Mouse (Mus musculus) erythroblast, adult 5-6 weeks (primary cell): ENCODE measurements at regions not wholly inside any gene's neighbourhood (a gene's known extent, or its start where the extent isn't known, plus 50 kb on each side); places are given as distances from the start of the nearest gene placed in this dataset.

Experiments used
- ATAC-seq: replicated peaks from 2 replicates; pipeline ENCODE4 v1.8.0; 2016; ENCODE audit warnings: moderate number of reproducible peaks, mild to moderate bottlenecking, moderate TSS enrichment, inconsistent platforms; ENCODE audit not compliant: poor library complexity, low FRiP score, severe bottlenecking

DNA sequence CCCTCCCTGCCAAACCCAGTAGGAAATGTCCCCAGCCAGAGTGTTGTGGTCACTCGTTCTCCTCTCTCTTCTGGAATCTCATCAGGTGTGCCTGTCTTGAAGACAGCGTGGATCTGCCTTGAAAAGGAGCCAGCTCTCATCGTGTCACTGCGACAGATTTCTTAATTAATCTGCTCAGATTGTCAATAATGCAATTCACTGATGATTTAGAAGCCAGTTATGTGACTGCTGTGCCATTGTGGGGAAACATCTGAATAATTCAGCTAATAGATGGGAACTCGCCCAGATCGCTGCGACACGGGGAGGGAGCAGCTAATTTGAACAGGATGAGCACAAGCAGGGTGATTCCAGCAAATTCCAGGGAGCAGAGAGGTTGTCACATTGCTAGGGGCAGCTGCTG is 279.5 kb upstream of the Id2 start:
- ATAC-seq = no peak

DNA sequence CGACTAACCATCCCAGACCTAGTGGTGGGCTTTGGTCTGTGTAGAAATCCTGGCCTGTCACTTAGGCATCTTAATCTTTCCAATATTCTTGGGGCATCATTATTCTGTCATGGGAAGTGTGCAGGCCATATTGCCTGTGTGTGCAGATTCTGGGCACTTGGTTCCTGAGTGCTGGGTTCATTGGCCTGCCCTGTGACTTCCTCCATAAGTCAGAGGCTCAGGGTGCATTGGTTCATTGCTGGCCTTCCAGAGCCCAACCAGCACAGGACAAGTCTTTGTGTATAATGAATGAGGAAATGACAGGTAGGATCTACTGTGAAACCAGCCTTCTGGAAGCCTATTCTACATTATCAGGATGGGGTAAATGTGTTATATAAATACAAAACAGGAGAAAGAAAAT is 270.6 kb upstream of the Id2 start:
- ATAC-seq = no peak

DNA sequence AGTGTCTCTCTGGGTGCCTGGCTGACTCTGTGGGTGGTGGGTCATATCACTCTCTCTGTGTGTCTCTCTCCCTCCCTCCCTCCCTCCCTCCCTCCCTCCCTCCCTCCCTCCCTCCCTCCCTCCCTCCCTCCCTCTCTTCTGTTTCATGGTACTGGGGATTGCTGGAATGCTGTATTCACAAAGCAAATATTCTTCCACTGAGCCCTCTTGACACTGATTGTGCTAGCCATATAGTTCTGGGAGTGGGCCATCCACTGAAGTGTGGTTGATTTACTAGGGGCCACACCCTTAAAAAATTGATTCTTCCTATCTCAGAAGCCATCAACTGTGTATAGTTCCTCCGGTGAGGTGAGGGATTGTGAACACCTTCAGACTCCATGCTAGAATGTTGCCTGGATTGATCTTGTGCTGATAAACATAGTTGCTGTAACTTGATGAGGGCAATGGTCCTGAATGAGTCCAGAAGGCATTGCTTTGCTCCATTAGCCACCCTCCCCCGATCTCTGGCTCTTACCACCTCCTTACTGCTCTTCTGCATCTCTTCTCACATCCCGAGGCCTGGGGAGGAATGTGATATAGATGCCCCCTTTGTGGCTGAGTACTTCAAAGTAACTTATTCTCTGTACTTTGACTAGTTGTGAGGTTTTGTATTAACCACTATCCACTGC is 268.8 kb upstream of the Id2 start:
- no peak for ATAC-seq

DNA sequence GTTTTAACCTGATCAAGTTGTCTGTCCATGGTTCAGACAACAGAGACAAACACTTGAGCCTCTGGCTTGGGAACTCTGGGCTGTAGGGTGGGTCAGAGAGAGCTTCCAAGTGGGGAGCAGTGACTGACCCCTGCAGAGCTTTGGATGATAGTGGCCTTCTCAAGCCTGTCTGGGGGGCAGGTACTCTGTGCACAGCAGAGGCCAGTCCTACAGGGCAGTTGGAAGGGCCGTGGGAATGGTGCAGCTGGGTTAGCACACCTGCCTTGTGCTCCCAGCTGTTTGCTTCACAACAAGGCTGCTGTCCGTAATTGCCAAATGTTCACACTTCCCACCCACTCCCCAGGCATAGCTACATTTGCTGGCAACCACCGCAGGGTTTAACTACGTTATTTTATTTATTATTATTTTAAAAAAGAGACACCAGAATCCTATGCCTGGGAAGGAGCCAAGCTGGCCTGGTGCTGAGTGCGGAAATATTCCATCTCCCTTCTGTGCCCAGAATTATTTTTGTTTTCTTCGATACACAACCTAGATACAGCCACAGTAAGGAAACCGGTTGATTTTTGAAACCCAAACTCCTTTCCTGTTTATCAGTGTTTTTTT is 268.1 kb upstream of the Id2 start:
- no peak for ATAC-seq

DNA sequence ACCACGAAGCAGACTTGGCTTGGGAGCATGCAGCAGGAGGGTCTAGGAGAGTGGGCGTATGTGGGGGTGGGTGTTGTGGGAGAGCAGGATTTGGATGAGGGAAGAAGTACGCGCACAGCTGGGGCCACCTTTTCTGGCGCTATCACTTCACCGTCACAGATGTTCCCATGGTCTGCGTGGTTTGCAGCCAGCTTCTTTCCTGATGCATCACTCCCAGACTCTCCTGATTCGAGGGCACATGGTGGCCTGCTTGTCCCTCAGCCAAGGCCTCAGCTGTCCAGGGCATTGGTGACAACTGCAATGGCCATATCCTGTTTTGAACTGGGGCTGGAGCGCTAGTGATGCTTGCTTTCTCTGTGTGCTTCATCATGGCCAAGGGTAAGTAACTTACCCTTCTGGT is 266.9 kb upstream of the Id2 start:
- ATAC-seq = no peak

DNA sequence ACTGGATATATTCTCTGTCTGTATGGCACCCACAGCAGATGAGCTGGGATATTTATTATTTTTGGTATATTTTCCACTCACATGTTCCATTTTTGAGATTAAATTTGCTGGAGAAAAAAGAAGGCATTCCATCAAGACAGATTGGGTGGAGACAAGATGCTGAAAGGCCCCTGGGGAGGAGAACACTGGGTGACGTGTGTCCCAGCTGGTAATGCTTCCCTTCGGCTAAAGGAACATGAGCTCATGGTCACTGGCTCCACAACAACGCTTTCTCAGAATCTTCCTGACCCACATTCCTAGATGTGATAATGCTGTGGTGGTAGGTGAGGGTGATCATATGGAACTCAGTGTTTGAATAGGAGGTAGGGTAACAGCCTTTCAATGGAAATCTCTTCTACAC is 266.4 kb upstream of the Id2 start:
- no peak for ATAC-seq

DNA sequence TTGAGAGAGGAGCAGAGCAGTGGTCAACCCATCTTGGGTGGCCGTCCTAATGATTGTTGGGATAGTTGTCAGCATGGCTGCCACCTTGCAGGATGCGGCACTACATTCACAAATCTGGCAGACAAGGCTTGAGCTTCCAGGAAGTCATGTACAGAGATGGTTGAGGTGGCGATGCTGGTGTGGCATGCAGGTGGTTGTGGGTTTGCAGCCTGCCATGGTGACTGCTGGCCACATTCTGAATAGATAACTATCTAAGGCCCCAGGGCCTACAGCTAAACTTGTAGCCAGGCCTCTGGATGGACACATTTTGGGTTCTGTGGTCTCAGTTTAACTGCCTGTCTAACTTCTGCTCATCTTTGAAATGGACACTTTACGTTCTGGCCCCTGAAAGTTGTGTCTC is 265.8 kb upstream of the Id2 start:
- ATAC-seq = no peak

DNA sequence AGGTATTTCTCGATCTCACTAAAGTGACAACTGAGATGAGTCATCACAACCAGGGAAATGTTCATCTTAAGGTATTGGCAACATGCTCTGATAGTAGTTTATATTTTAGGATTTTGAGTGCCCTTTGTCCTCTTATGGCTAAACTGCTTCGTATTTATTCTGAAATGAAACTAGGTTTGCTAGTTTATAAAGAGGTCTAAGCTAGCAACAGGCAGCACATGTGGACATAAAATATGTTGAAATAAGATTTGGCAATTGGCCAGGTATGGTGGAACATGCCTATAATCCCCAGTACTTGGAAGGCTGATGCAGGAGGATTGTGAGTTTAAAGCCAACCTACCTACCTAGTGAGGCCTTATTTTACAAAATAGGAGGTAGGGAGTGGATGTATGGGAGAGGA is 263.8 kb upstream of the Id2 start:
- ATAC-seq = no peak

DNA sequence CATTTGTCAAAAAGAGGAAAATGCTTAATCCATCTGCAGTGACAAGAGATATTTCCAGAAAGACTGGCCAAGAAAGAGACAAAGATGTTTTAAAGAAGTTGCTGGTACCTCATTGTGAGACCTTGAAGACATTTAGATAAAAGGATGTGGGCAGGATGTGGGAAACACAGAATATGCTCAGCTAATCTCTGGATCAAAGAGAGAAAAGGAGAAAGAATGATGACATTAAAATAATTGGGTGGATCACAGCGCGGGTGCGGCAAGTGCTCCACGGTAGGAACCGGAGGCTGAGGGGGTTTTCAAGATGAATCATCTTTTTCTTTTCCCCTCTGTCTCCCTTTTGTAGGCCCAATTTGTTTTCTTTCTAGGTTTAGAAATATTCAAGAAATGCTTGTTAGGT is 263.0 kb upstream of the Id2 start:
- no peak for ATAC-seq

DNA sequence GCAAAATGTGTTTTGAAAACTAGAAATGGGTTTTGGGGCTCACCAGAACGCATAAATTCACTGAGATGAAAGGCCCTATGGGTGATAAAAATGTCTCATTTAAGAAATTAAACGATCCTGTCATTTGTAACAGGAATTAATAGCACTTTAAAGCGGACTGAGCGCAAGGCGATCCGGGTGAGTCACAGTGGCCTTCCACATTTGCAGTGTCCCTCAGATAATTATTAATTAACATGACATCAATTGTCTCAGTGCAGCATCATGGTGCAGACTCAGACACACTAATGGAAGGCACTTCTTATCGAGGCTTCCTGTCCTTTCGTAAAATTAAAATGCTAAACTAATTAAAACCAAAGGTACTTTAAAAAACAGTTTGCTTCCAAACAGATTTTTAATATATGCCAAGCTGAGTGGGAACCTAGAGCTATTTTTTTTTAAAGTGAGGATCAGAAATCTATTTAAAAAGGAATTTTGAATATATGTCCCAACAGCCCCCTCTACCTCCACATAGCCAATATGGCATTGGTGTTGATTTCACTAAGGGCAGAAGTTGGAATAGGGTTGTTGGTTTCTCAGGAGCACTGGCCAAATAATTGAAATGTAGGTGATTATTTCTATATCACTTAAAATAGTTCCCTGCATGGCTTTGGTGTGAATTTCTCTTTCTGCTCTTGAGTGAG is 262.0 kb upstream of the Id2 start:
- no peak for ATAC-seq

DNA sequence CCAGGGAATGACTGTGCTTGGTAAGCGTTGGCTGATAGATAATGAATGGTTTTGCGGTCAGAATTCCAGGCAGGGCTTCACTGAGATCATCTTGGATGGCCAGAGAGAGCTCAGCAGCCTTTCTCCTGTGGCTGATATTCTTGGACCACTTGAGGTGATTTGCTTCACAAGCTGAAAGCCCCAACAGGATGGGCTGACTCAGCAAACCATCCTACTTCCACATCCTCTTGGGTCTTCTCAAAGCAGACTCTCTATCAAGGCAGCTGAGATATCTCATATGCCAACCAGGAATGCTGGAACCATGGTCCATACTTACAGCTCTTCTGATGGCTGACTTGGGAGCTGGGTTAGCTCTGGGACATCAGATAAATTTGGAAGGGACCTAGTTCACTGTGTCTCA is 259.8 kb upstream of the Id2 start:
- ATAC-seq = no peak

DNA sequence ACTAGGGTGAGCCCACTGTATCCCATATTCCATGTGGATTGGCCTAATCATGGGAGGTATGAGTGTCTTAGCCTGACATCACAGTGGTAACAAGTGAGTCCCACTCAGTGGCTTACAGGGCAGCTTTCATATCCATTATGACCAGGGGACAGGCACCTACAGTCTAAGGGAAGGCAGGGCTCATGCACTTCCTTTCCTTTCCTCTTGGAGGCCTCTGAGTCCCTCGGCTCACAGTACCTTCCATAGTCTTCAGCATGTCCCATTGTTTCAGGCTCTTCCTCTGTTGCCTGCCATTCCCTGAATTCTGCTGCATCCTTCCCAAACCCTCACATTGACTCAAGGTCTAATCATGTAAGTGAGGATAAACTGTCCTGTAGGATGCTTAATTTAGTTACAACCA is 258.3 kb upstream of the Id2 start:
- ATAC-seq = no peak

DNA sequence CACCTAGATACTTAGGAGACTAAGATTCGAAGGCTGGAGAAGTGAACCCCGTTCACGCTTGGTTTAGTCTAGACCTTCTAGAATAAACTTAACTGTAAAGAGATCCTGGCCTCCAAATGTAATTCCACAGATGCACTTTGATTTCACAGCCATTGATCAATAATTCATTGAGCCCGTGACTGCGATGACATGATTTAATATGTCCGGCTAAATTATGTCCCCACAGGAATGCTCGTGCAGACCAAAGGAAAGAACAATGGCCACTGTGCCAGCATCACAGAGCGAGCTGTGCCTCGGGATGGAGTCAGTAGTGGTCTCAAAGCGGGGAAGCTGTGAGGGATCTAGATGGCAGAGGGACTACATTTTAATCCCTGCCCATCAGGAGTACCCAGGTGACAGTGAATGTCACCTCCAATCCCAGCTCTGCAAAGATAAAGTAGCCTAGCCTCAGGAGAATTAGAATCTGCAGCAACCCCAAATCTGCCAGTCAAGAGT is 256.5 kb upstream of the Id2 start:
- no peak for ATAC-seq

DNA sequence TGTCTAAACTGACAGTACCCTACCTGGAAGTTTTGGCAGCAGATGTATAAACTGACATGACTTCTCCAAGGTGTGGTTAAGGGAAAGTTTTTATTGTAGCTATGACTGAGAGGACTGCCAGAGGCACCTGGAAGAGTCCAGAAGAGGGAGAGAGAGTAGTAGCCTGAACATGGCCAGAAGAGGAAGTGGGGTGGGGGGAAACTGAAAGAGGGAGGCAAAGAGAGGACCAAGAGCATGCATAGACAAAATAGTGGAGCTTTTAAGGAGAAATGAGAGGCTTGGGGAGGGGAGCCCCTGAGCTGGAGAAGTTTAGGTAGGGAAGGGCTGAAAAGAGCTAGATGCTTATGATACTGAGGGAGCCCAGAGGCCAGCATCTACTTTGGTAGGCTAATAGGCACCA is 255.2 kb upstream of the Id2 start:
- ATAC-seq = no peak

DNA sequence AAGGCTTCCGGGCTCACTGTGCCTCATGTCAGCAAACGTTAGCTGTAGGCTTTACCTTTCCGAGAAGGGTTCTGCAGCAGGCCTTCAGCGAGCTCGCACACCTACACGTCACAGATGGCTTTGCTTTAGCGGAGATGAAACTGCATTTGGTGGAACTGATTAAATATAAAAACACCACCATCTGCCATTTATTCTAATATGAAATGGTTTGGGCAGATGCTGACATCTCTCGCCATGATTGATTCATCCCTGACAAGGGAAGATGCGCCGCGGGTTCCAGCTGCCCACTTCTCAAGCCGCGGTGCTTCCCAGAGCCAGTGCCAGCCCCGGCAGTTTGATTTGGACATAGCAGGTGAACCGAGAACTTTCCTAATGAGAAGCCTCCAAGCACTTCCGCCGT is 247.4 kb upstream of the Id2 start:
- no peak for ATAC-seq

DNA sequence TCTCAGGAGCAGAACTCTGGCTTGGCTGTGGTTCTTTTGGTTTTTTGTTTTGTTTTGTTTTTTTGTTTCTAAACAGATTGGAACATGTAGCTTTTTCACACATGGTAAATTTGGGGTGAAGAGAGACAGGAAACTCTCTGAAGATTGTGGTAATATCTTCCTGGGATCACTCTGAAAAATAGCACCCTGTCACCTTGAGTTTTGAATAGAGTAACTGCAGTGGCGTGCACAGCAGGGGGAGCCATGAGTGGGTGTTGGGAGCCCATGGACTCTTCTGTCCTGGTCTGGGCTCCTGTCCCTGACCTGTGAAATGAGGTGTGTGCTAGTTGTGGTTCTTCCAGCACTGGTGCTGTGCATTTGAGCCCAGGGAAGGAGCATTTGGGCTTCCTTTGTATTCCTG is 241.8 kb upstream of the Id2 start:
- no peak for ATAC-seq

DNA sequence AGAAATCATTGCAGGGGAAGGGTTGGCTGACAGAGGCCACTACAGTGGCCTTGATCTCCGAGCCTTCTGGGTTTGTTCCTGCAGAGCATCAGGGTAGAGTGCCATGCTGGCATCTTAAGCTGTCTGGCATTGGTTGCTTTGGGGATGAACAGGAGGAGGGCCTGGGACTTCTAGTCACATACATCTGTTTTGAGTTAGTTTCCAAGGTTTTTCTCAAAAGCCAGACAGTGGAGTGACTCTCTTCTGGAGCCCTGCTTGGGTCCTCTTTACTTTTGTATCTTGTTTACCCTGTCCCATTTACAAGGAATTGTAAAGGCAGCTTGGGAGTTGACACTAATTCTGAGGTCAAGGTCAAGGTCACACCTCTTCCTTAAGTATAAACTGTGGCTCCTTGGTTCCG is 239.0 kb upstream of the Id2 start:
- ATAC-seq = no peak

DNA sequence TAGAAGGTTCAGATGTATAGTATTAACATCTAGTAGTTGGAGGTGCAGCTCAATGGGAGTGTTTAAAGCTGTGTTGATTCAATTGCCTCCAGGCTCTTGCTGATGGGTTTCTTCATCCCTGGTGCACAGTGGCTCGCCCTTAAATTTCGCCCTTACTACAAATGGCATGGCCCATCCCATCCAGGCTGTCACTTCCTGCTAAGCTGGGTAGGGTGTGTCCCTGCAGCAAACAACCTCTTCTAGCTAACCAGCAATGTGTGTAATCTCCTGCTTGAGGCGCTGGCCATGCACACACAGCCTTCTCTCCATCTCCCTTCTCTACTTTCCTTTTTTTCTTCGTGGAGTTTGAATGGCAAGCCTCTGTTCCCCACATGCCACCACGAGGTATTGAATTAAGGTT is 238.1 kb upstream of the Id2 start:
- ATAC-seq = no peak

DNA sequence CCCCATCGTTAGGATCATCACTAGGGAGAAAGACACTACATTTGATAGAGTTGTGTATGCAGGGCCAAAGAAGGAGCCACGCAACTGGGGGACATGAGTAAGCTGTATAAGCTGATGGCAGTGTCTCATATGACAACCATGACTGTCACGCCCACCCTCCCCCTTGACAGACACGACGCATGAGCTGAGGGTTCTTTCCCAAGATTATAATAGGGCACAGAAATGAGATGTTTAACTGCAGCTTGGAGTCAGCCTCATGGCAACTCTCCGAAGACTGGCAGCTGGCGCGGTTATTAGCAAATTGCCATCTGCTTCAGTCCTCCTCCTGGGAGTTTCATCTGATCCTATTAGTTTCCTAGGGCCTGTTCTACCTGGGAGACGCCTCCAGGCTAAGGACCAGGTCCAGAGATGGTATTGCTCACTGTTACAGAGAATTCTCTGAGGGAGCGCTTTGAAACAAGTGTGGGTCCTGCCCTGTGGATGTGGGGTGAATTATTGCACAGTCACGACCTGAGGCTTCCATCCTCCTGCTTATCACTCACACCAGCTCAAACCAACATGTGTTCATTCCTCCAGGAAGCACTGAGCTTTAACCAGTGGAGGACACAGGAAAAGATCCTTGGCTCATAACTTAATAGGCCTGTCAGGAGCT is 235.6 kb upstream of the Id2 start:
- no peak for ATAC-seq

DNA sequence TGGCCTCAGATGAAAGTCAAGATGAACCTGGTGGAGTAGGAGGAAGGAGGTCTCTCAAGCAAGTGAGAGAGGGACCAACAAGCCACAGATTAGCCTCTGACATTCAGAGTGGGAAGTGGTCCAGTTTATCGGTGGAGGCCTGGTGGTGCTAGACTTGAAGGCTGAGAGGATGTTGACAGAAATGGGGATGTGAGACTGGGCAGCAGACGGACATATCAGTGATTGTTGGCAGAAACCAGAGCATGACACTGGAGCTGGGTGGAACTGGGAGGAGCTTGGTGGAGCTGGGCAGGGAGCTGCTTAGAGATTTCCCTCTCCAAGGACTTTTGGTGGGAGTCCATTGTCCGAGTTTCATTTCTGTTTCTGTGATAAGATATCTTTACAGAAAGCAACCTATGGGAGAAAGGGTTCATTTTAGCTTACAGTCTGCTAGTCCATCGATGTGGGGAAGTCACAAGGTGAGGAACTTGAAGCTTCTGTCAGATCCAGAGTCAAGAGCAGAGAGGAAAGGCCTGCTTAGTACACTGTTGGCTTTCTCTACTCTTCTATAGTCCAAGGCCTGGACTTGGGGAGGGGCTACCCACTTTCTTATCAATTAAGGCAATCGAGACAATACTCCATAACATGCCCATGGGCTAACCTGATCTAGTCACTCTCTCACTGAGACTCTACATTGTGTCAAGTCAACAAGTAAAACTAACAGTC is 233.2 kb upstream of the Id2 start:
- ATAC-seq = 0 out of 2 replicates have a peak, but pooled peaks have one; percentile 35
